Mouse (Mus musculus): ENCODE data around the gene Arntl2. TPM values are rescaled to one million over a fixed set of nuclear protein-coding genes. Genes with fewer than 3 reads are reported as not detected.

Gene Arntl2
- polyA plus RNA-seq, 1 experiment from 2014 or later = 8.3 TPM

GRCm38 (mm10) chr6:146833485-146834314 lies 37.8 kb downstream of the Arntl2 start:
- Histone ChIP-seq H3K4me3 (replicated peaks) (no peak overlapping the region), H3K27ac (no peak overlapping the region), H3K9me3 (no peaks in the 10 kb centered on the region), H3K4me2 (no peak overlapping the region), H3K27me3 (no peaks in the 10 kb centered on the region), H3K36me3 (0 out of 2 replicates have a peak, but pooled peaks cover 5% of the 10 kb centered on the region), H3K4me1 (replicated peaks) (0 out of 2 replicates have a peak, but pooled peaks cover 6% of the 10 kb centered on the region), H3K9ac (replicated peaks) (no peak overlapping the region)
- WGBS = 86% methylated on average over 5 of the region's 6 CpGs
- ATAC-seq (ENCODE audit: insufficient number of reproducible peaks, insufficient read depth, low FRiP score, low TSS enrichment, low read depth) = 0 out of 2 replicates have a peak, but pooled peaks have one; percentile 22

GRCm38 (mm10) chr6:146834342-146834741 lies 38.5 kb downstream of the Arntl2 start:
- no peak overlapping the region for H3K9ac ChIP-seq (replicated peaks)
- 84% methylated on average over 3 of the region's 3 CpGs for WGBS
- no peaks in the 10 kb centered on the region for H3K9me3 ChIP-seq
- no peak for ATAC-seq (ENCODE audit: insufficient number of reproducible peaks, insufficient read depth, low FRiP score, low TSS enrichment, low read depth)
- H3K4me3 ChIP-seq (replicated peaks) = no peak overlapping the region
- 0 out of 2 replicates have a peak, but pooled peaks cover 5% of the 10 kb centered on the region for H3K36me3 ChIP-seq
- no peak overlapping the region for H3K4me2 ChIP-seq
- no peak overlapping the region for H3K27ac ChIP-seq
- 0 out of 2 replicates have a peak, but pooled peaks cover 6% of the 10 kb centered on the region for H3K4me1 ChIP-seq (replicated peaks)
- no peaks in the 10 kb centered on the region for H3K27me3 ChIP-seq

GRCm38 (mm10) chr6:146835784-146836183 lies 39.9 kb downstream of the Arntl2 start:
- 18% methylated on average over 4 of the region's 4 CpGs for WGBS
- 0 out of 2 replicates have a peak, but pooled peaks cover 6% of the 10 kb centered on the region for H3K4me1 ChIP-seq (replicated peaks)
- ATAC-seq (ENCODE audit: insufficient number of reproducible peaks, insufficient read depth, low FRiP score, low TSS enrichment, low read depth) = no peak
- H3K4me2 ChIP-seq = no peak overlapping the region
- H3K9ac ChIP-seq (replicated peaks) = no peak overlapping the region
- H3K27me3 ChIP-seq = no peaks in the 10 kb centered on the region
- H3K9me3 ChIP-seq = no peaks in the 10 kb centered on the region
- H3K4me3 ChIP-seq (replicated peaks) = no peak overlapping the region
- no peak overlapping the region for H3K27ac ChIP-seq
- 0 out of 2 replicates have a peak, but pooled peaks cover 5% of the 10 kb centered on the region for H3K36me3 ChIP-seq

- Histone ChIP-seq H3K4me2 (no peak overlapping the region), H3K4me3 (replicated peaks) (no peak overlapping the region), H3K27ac (no peak overlapping the region), H3K9ac (replicated peaks) (no peak overlapping the region), H3K27me3 (no peaks in the 10 kb centered on the region), H3K9me3 (no peaks in the 10 kb centered on the region), H3K4me1 (replicated peaks) (0 out of 2 replicates have a peak, but pooled peaks cover 6% of the 10 kb centered on the region), H3K36me3 (no peaks in the 10 kb centered on the region)
- no peak for ATAC-seq (ENCODE audit: insufficient number of reproducible peaks, insufficient read depth, low FRiP score, low TSS enrichment, low read depth)
- 85% methylated on average over 7 of the region's 7 CpGs for WGBS
Observed at GRCm38 (mm10) chr6:146837316-146837715, 41.5 kb downstream of the Arntl2 start.

- Histone ChIP-seq H3K4me3 (replicated peaks) (no peak overlapping the region), H3K27me3 (no peaks in the 10 kb centered on the region), H3K36me3 (no peaks in the 10 kb centered on the region), H3K9me3 (no peaks in the 10 kb centered on the region), H3K4me1 (replicated peaks) (0 out of 2 replicates have a peak, but pooled peaks cover 6% of the 10 kb centered on the region), H3K4me2 (no peak overlapping the region), H3K27ac (no peak overlapping the region), H3K9ac (replicated peaks) (no peak overlapping the region)
- ATAC-seq (ENCODE audit: insufficient number of reproducible peaks, insufficient read depth, low FRiP score, low TSS enrichment, low read depth) = no peak
- WGBS = 88% methylated on average over 5 of the region's 5 CpGs
Observed at GRCm38 (mm10) chr6:146838366-146838765, 42.5 kb downstream of the Arntl2 start.

- H3K4me3 ChIP-seq (replicated peaks) = no peak overlapping the region
- no peak overlapping the region for H3K27ac ChIP-seq
- 88% methylated on average over 4 of the region's 4 CpGs for WGBS
- no peaks in the 10 kb centered on the region for H3K27me3 ChIP-seq
- no peaks in the 10 kb centered on the region for H3K9me3 ChIP-seq
- H3K9ac ChIP-seq (replicated peaks) = no peak overlapping the region
- no peaks in the 10 kb centered on the region for H3K36me3 ChIP-seq
- no peak overlapping the region for H3K4me2 ChIP-seq
- ATAC-seq (ENCODE audit: insufficient number of reproducible peaks, insufficient read depth, low FRiP score, low TSS enrichment, low read depth) = no peak
- H3K4me1 ChIP-seq (replicated peaks) = 0 out of 2 replicates have a peak, but pooled peaks cover 6% of the 10 kb centered on the region
Observed at GRCm38 (mm10) chr6:146838863-146839262, 43.0 kb downstream of the Arntl2 start.

GRCm38 (mm10) chr6:146844867-146845266 lies 49.0 kb downstream of the Arntl2 start:
- no peaks in the 10 kb centered on the region for H3K9me3 ChIP-seq
- H3K27ac ChIP-seq = no peak overlapping the region
- H3K9ac ChIP-seq (replicated peaks) = no peak overlapping the region
- ATAC-seq (ENCODE audit: insufficient number of reproducible peaks, insufficient read depth, low FRiP score, low TSS enrichment, low read depth) = no peak
- H3K4me3 ChIP-seq (replicated peaks) = no peak overlapping the region
- no peaks in the 10 kb centered on the region for H3K4me1 ChIP-seq (replicated peaks)
- no peaks in the 10 kb centered on the region for H3K27me3 ChIP-seq
- H3K36me3 ChIP-seq = no peaks in the 10 kb centered on the region
- WGBS = 93% methylated on average over 6 of the region's 6 CpGs
- H3K4me2 ChIP-seq = no peak overlapping the region

- H3K27me3 ChIP-seq = no peaks in the 10 kb centered on the region
- H3K4me2 ChIP-seq = no peak overlapping the region
- no peak for ATAC-seq (ENCODE audit: insufficient number of reproducible peaks, insufficient read depth, low FRiP score, low TSS enrichment, low read depth)
- no peaks in the 10 kb centered on the region for H3K36me3 ChIP-seq
- H3K27ac ChIP-seq = no peak overlapping the region
- no peaks in the 10 kb centered on the region for H3K9me3 ChIP-seq
- no peak overlapping the region for H3K4me3 ChIP-seq (replicated peaks)
- 79% methylated on average over 5 of the region's 5 CpGs for WGBS
- no peak overlapping the region for H3K9ac ChIP-seq (replicated peaks)
- H3K4me1 ChIP-seq (replicated peaks) = no peaks in the 10 kb centered on the region
Observed at GRCm38 (mm10) chr6:146845347-146845746, 49.5 kb downstream of the Arntl2 start.

GRCm38 (mm10) chr6:146845961-146846750 lies 50.3 kb downstream of the Arntl2 start:
- Histone ChIP-seq H3K9me3 (no peaks in the 10 kb centered on the region), H3K36me3 (no peaks in the 10 kb centered on the region), H3K4me1 (replicated peaks) (no peaks in the 10 kb centered on the region), H3K27ac (no peak overlapping the region), H3K27me3 (no peaks in the 10 kb centered on the region), H3K9ac (replicated peaks) (no peak overlapping the region), H3K4me3 (replicated peaks) (no peak overlapping the region), H3K4me2 (no peak overlapping the region)
- no peak for ATAC-seq (ENCODE audit: insufficient number of reproducible peaks, insufficient read depth, low FRiP score, low TSS enrichment, low read depth)
- WGBS = 85% methylated on average over 15 of the region's 15 CpGs

GRCm38 (mm10) chr6:146847402-146847801 lies 51.5 kb downstream of the Arntl2 start:
- no peak overlapping the region for H3K4me3 ChIP-seq (replicated peaks)
- no peaks in the 10 kb centered on the region for H3K27me3 ChIP-seq
- no peaks in the 10 kb centered on the region for H3K4me1 ChIP-seq (replicated peaks)
- ATAC-seq (ENCODE audit: insufficient number of reproducible peaks, insufficient read depth, low FRiP score, low TSS enrichment, low read depth) = no peak
- no peak overlapping the region for H3K4me2 ChIP-seq
- H3K9me3 ChIP-seq = no peaks in the 10 kb centered on the region
- WGBS = 76% methylated on average over 3 of the region's 3 CpGs
- no peak overlapping the region for H3K27ac ChIP-seq
- no peak overlapping the region for H3K9ac ChIP-seq (replicated peaks)
- no peaks in the 10 kb centered on the region for H3K36me3 ChIP-seq

- WGBS = 90% methylated on average over 3 of the region's 3 CpGs
- Histone ChIP-seq H3K27ac (no peak overlapping the region), H3K27me3 (no peaks in the 10 kb centered on the region), H3K9ac (replicated peaks) (no peak overlapping the region), H3K4me1 (replicated peaks) (no peaks in the 10 kb centered on the region), H3K9me3 (no peaks in the 10 kb centered on the region), H3K4me2 (no peak overlapping the region), H3K36me3 (no peaks in the 10 kb centered on the region), H3K4me3 (replicated peaks) (no peak overlapping the region)
- ATAC-seq (ENCODE audit: insufficient number of reproducible peaks, insufficient read depth, low FRiP score, low TSS enrichment, low read depth) = no peak
Observed at GRCm38 (mm10) chr6:146848281-146848680, 52.4 kb downstream of the Arntl2 start.

All from limb, embryonic 12.5 days (tissue).